16 mouse cellular contexts compared by ENCODE assay signal in the genomic region with DNA sequence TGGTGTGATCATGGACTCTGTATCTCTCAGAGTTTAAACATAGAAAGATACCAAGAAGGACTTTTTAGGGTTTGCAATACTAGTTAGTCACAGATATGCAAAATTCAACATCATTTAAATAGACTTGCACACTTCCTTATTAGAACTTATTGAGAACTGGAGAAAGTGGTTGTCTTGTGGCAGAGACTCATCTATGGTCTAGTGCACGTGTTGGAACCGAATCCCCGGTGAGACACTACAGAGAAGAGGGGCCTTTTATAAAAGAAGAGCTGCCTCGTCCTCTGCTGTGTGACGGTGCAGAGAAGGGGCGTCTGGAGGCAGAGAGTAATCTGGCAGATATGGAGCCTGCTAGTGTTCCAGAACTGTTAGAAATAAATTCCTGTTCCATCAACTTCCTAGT.
"Had no signal": no experiment of that assay in that cellular context is flagged by ENCODE, and none has a peak within 500 bp of the region (broad histone marks: within the 10 kb centered on the region; RNA-seq: fewer than 3 reads in every experiment).

No protein-coding gene starts in this region.

- H3K27me3 ChIP-seq: neural tube, embryonic 13.5 days; neural tube, embryonic 15.5 days; stomach, embryonic 15.5 days had no signal

- H3K4me3 ChIP-seq: neural tube, embryonic 13.5 days; neural tube, embryonic 15.5 days; stomach, embryonic 15.5 days had no signal

- DNase-seq: retina, postnatal 1 day; right cerebral cortex, adult 18-20 months; right cerebral cortex, postnatal 14 days; right cerebral cortex, postnatal 25 days; right cerebral cortex, postnatal 4 days; spleen, adult 18-20 months; thymus, adult 18-20 months; thymus, adult 2 months; thymus, postnatal 14 days; thymus, postnatal 25 days; thymus, postnatal 36 days; thymus, postnatal 4 days had no signal

- H3K4me2 ChIP-seq: neural tube, embryonic 13.5 days; neural tube, embryonic 15.5 days; stomach, embryonic 15.5 days had no signal

- H3K36me3 ChIP-seq: stomach, embryonic 15.5 days had no signal

- H3K27ac ChIP-seq: neural tube, embryonic 13.5 days; neural tube, embryonic 15.5 days; stomach, embryonic 15.5 days; stomach, postnatal 0 days had no signal

- H3K9me3 ChIP-seq: neural tube, embryonic 13.5 days; neural tube, embryonic 15.5 days; stomach, embryonic 15.5 days had no signal

- H3K4me1 ChIP-seq: neural tube, embryonic 15.5 days; stomach, embryonic 15.5 days had no signal

- H3K9ac ChIP-seq: neural tube, embryonic 13.5 days; neural tube, embryonic 15.5 days; stomach, embryonic 15.5 days had no signal
